Mouse (Mus musculus): ENCODE data around the gene Comp. TPM values are rescaled to one million over a fixed set of nuclear protein-coding genes. Genes with fewer than 3 reads are reported as not detected.

Gene Comp
- polyA plus RNA-seq, 1 experiment from 2014 or later, result not detected

DNA sequence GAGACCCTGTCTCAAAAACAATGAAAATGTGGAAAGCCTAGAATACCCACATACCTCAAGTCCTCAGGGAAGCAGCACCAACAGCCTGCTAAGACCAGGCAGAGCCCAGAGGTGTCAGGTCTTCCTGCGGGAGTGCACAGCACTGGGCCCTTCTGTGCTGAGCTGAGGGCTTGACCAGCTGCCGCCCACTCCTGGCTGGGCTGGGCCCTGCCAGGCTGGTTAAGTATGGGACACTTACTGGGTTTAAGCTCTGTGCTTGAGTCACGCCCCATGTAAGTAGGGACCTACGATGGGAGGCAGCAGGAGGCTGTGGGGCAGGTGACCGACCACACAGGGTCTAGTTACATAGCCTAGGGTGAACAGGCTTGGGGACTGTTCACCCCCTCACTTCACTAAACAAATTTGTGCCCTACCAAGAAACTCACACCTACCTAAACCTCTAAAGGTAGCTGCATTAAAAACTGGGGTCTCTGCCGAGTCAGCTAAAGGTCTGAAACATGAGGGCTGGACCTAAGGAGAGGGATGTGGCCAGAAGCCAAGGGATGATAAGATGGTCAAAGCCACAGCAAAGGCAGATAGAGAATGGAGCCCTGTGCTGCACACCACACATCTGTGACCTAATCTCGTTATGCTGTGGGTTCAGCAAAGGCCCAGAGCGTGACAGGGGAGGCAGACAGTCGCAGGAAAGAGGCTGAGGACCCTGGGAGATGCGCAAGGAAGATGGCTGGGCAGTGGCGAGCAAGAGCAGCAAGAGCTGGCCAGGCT lies 46.7 kb downstream of the Comp start:
- no peaks in the 10 kb centered on the region for H3K36me3 ChIP-seq (ENCODE audit: inconsistent target)
- no peaks in the 10 kb centered on the region for H3K79me2 ChIP-seq (ENCODE audit: inconsistent target)
- H3K4me3 ChIP-seq (ENCODE audit: inconsistent target), result no peak overlapping the region
- no peak overlapping the region for H3K27ac ChIP-seq
- WGBS (ENCODE audit: missing documents), result 91% methylated on average over 11 of the region's 11 CpGs

DNA sequence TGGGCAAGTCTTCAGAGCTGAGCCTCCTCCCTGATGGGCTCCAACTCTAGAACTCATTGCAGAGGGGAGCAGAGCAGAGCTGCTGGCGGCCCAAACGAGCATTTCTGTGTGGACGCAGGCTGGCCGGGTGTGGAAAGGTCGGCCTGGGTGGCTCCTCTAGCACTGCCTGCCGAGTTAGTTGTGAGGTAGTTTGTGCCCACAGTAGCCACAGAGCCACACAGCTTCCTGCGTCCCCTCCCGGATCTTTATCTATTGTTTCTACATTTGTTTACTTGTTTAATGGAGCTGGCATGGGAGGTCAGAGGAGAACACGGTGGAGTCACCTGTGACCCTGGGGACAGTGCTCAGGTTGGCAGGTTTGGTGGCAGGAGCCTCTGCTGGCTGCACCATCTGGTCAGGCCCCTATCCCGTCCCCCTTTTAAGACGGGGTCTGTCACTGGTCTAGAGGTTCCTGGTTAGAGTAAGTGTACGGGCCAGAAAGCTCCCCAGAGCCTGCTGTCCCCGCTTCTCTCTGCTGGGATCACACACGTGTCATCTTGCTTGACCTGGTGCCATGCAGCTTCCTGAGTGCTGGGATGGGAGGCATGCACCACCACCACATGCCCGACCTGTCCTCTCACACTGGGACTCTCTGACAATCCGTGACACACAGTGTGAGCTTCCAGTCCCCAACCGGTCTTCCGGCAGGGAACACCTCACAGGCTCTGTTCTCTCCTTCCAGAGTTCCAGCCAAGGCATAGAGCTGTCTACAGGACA lies 48.2 kb downstream of the Comp start:
- Histone ChIP-seq H3K4me3 (ENCODE audit: inconsistent target) (no peak overlapping the region), H3K79me2 (ENCODE audit: inconsistent target) (no peaks in the 10 kb centered on the region), H3K27ac (no peak overlapping the region), H3K36me3 (ENCODE audit: inconsistent target) (no peaks in the 10 kb centered on the region)
- WGBS (ENCODE audit: missing documents), result 54% methylated on average over 18 of the region's 18 CpGs

DNA sequence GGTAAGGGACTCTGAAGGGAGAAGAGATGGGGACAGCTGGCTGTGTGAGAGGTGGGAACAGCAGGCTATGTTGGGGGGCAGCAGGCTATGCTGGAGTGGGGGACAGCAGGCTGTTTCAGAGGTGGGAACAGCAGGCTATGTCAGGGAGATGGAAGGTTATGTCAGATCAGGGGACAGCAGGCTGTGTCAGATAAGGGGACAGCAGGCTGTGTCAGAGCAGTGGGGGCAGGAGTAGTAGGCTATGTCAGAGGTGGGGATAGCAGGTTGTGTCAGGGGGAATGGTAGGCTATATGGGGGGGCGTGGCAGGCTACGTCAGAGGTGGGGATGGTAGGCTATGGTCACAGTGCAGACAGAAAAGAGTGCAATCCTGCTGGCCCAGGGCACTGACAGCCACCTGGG lies 49.4 kb downstream of the Comp start:
- H3K79me2 ChIP-seq (ENCODE audit: inconsistent target), result no peaks in the 10 kb centered on the region
- H3K27ac ChIP-seq, result no peak overlapping the region
- H3K36me3 ChIP-seq (ENCODE audit: inconsistent target), result no peaks in the 10 kb centered on the region
- 96% methylated on average over 2 of the region's 2 CpGs for WGBS (ENCODE audit: missing documents)
- no peak overlapping the region for H3K4me3 ChIP-seq (ENCODE audit: inconsistent target)

DNA sequence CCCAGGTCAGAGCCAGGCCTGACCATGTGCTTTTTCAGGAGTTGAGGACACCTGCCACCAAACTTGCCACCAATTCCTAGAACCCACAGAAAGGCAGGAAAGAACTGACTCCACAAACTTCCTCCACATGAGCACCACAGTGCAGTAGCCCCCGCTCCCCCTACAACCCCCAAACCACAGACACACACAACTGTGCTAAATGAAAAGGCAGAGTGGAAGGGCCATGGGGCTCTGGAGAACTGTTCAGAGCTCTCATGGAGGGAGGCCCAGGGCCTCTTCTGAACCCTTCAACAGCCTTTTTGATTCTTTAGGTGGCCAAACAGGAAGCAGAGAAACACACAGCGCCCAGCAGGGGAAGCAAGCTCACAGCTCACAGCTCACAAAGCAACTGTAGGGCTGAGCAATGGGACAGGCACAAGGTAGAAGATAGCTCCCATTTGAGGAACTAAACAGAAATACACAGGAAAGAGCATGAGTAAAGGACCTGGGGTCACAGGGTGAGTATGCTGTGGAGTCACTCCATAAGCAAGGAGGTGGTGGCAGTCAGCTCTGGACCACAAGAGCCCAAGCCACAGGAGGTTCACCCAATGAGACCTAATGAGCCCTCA lies 53.0 kb downstream of the Comp start:
- Histone ChIP-seq H3K4me3 (ENCODE audit: inconsistent target) (no peak overlapping the region), H3K36me3 (ENCODE audit: inconsistent target) (no peaks in the 10 kb centered on the region), H3K27ac (no peak overlapping the region), H3K79me2 (ENCODE audit: inconsistent target) (no peaks in the 10 kb centered on the region)
- 0% methylated on average over 2 of the region's 2 CpGs for WGBS (ENCODE audit: missing documents)

DNA sequence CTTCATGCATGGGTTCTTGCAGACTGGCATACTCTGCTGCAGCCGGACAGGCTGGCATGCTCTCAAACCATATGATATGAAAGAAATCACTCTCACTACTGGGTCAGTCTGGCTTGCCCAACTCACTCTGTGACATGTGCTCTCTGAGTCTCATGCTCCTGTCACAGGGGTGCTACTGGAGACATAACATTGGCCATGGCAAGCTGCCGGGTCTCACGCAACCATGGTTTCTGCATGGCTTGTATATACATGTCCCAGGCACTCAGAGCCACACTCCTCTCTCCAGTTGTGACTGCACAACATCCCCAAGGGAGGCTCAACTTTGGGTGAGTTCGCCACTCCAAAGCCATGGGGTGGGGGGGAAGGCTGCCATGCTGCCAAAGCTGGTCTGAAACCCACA lies 57.9 kb downstream of the Comp start:
- H3K4me3 ChIP-seq (ENCODE audit: inconsistent target), result no peak overlapping the region
- H3K27ac ChIP-seq, result no peak overlapping the region
- 98% methylated on average over 4 of the region's 4 CpGs for WGBS (ENCODE audit: missing documents)
- no peaks in the 10 kb centered on the region for H3K79me2 ChIP-seq (ENCODE audit: inconsistent target)
- H3K36me3 ChIP-seq (ENCODE audit: inconsistent target), result no peaks in the 10 kb centered on the region

Other genes starting within 250 kb of the Comp start
- 18.4 to 44.2 TPM (median 25.7 TPM) in 3 replicates for gene Nr2c2ap, start 242.2 kb upstream of the Comp start, polyA plus RNA-seq (2018)
- 4.5 to 7.7 TPM (median 7.3 TPM) in 3 replicates for gene Rfxank, start 234.4 kb upstream of the Comp start, polyA plus RNA-seq (2018)
- 31.7 to 53.1 TPM (median 41.2 TPM) in 3 replicates for gene Borcs8, start 234.1 kb upstream of the Comp start, polyA plus RNA-seq (2018)
- gene Mef2b, start 233.8 kb upstream of the Comp start, polyA plus RNA-seq (2018), result not detected in 3 replicates
- gene Tmem161a, start 201.2 kb upstream of the Comp start, polyA plus RNA-seq (2018), result 11.2 to 20.0 TPM (median 16.3 TPM) in 3 replicates
- 1.1 to 1.2 TPM (median 1.1 TPM) in 3 replicates for gene Slc25a42, start 161.3 kb upstream of the Comp start, polyA plus RNA-seq (2018)
- 4.7 to 13.3 TPM (median 13.0 TPM) in 3 replicates for gene Sugp2, start 139.3 kb upstream of the Comp start, polyA plus RNA-seq (2018)
- 1.4 to 8.6 TPM (median 4.8 TPM) in 3 replicates for gene Armc6, start 139.1 kb upstream of the Comp start, polyA plus RNA-seq (2018)
- 26.3 to 47.9 TPM (median 46.2 TPM) in 3 replicates for gene Homer3, start 90.7 kb upstream of the Comp start, polyA plus RNA-seq (2018)
- gene Ddx49, start 71.1 kb upstream of the Comp start, polyA plus RNA-seq (2018), result 17.5 to 26.0 TPM (median 20.5 TPM) in 3 replicates
- 78.2 to 115 TPM (median 98.8 TPM) in 3 replicates for gene Cope, start 71.0 kb upstream of the Comp start, polyA plus RNA-seq (2018)
- gene Cers1, start 57.8 kb upstream of the Comp start, polyA plus RNA-seq (2018), result not detected in 3 replicates
- not detected in 3 replicates for gene Gdf1, start 43.7 kb upstream of the Comp start, polyA plus RNA-seq (2018)
- 19.3 to 31.3 TPM (median 30.1 TPM) in 3 replicates for gene Upf1, start 20.3 kb upstream of the Comp start, polyA plus RNA-seq (2018)
- gene Crtc1, start 66.0 kb downstream of the Comp start, polyA plus RNA-seq (2018), result 3.6 to 9.4 TPM (median 4.1 TPM) in 3 replicates
- gene Klhl26, start 103.4 kb downstream of the Comp start, polyA plus RNA-seq (2018), result 5.9 to 7.7 TPM (median 7.4 TPM) in 3 replicates
- not detected in 3 replicates for gene Tmem59l, start 113.8 kb downstream of the Comp start, polyA plus RNA-seq (2018)
- not detected in 3 replicates for gene Crlf1, start 119.6 kb downstream of the Comp start, polyA plus RNA-seq (2018)
- gene Rex1bd, start 133.2 kb downstream of the Comp start, polyA plus RNA-seq (2018), result 37.3 to 87.0 TPM (median 75.4 TPM) in 3 replicates
- 907 to 1,116 TPM (median 1,045 TPM) in 3 replicates for gene Uba52, start 137.2 kb downstream of the Comp start, polyA plus RNA-seq (2018)
- 103 to 188 TPM (median 181 TPM) in 3 replicates for gene Fkbp8, start 154.2 kb downstream of the Comp start, polyA plus RNA-seq (2018)
- gene Kxd1, start 154.4 kb downstream of the Comp start, polyA plus RNA-seq (2018), result 50.0 to 80.3 TPM (median 65.4 TPM) in 3 replicates
- 18.8 to 33.9 TPM (median 21.7 TPM) in 3 replicates for gene Ell, start 165.9 kb downstream of the Comp start, polyA plus RNA-seq (2018)
- gene Isyna1, start 220.8 kb downstream of the Comp start, polyA plus RNA-seq (2018), result 26.5 to 53.2 TPM (median 51.1 TPM) in 3 replicates
- 71.4 to 137 TPM (median 122 TPM) in 3 replicates for gene Ssbp4, start 235.3 kb downstream of the Comp start, polyA plus RNA-seq (2018)
- gene Lrrc25, start 242.6 kb downstream of the Comp start, polyA plus RNA-seq (2018), result 104 to 230 TPM (median 156 TPM) in 3 replicates